Mouse (Mus musculus) CH12.LX (cell line): ENCODE data around the gene Bid. TPM values are rescaled to one million over a fixed set of nuclear protein-coding genes. Genes with fewer than 3 reads are reported as not detected.
A peak's percentile ranks its signal among the peaks of the same experiment; 100 is the strongest.

ENCODE experiments used
- DNase-seq: peaks from one replicate; pipeline ENCODE4 v3.0.0-alpha.2; 2013; ENCODE audit errors: extremely low read depth
- H3K27ac ChIP-seq: 2 replicates; pipeline ENCODE4 v1.5.1; 2012; ENCODE audit warnings: low read depth, mild to moderate bottlenecking, control low read depth, moderate library complexity; ENCODE audit not compliant: insufficient read depth
- H3K27me3 ChIP-seq: replicated peaks from 2 replicates; pipeline ENCODE3; 2012; ENCODE audit warnings: inconsistent platforms
- H3K36me3 ChIP-seq, 2 experiments: replicated peaks in 1 of 2; 2 replicates each; pipeline versions ENCODE3 to v1.6.1; 2012; ENCODE audit warnings: inconsistent platforms in 1 of 2, low read length in 1 of 2, mild to moderate bottlenecking in 1 of 2, mixed read lengths in 1 of 2, moderate library complexity in 1 of 2; ENCODE audit not compliant: control insufficient read depth in 1 of 2, insufficient read depth in 1 of 2
- H3K4me1 ChIP-seq, 2 experiments: 2 replicates each; pipeline ENCODE4 v1.6.1; 2012; ENCODE audit warnings: inconsistent platforms in 1 of 2, moderate library complexity in 1 of 2; ENCODE audit not compliant: insufficient read depth in 2 of 2, control insufficient read depth in 1 of 2
- H3K4me2 ChIP-seq: 2 replicates; pipeline ENCODE4 v1.6.1; 2012; ENCODE audit warnings: low read depth, mild to moderate bottlenecking, control low read depth; ENCODE audit not compliant: poor library complexity, insufficient read depth, severe bottlenecking
- H3K4me3 ChIP-seq, 3 experiments: fragments of 150-350 bp in 1 of 3; sonication (generic) in 1 of 3; replicated peaks in 1 of 3; 2 replicates each; pipeline versions ENCODE3 to v1.5.1; 2011 to 2012; ENCODE audit warnings: low read depth in 2 of 3, low read length in 2 of 3, mild to moderate bottlenecking in 2 of 3, moderate library complexity in 2 of 3, control low read depth in 1 of 3, improper control_type of control experiment in 1 of 3, inconsistent platforms in 1 of 3, mixed read lengths in 1 of 3; ENCODE audit not compliant: poor library complexity in 1 of 3
- H3K79me2 ChIP-seq: replicated peaks from 2 replicates; pipeline ENCODE4 v1.6.1; 2012; ENCODE audit warnings: mild to moderate bottlenecking, moderate library complexity; ENCODE audit not compliant: control insufficient read depth, poor library complexity, insufficient read depth, severe bottlenecking; ENCODE audit errors: extremely low read depth
- H3K9ac ChIP-seq: 2 replicates; pipeline ENCODE4 v1.6.1; 2012; ENCODE audit warnings: low read depth, mild to moderate bottlenecking, control low read depth, moderate library complexity; ENCODE audit not compliant: insufficient read depth
- H3K9me3 ChIP-seq: replicated peaks from 2 replicates; pipeline ENCODE3; 2012; ENCODE audit warnings: low read length, inconsistent platforms, mixed read lengths
- BHLHE40 ChIP-seq: IDR thresholded peaks from 2 replicates; pipeline ENCODE4 v1.6.1; 2011; ENCODE audit warnings: mild to moderate bottlenecking, low read depth, low read length, improper control_type of control experiment
- CHD2 ChIP-seq: IDR thresholded peaks from 2 replicates; pipeline ENCODE4 v1.6.1; 2011; ENCODE audit warnings: low read length, improper control_type of control experiment
- CTCF ChIP-seq, 2 experiments: IDR thresholded peaks in 1 of 2; conservative IDR thresholded peaks in 1 of 2; 2 replicates each; pipeline ENCODE4 v1.5.1; 2011 to 2012; ENCODE audit warnings: low read depth in 2 of 2, low read length in 2 of 2, improper control_type of control experiment in 1 of 2, inconsistent platforms in 1 of 2, mild to moderate bottlenecking in 1 of 2, moderate library complexity in 1 of 2
- E2F4 ChIP-seq: IDR thresholded peaks from 2 replicates; pipeline ENCODE4 v1.6.1; 2011; ENCODE audit warnings: low read depth, low read length, improper control_type of control experiment; ENCODE audit not compliant: insufficient replicate concordance
- ELF1 ChIP-seq: IDR thresholded peaks from 2 replicates; pipeline ENCODE4 v1.6.1; 2014; ENCODE audit warnings: low read depth, mild to moderate bottlenecking, inconsistent platforms, low read length, improper control_type of control experiment
- MAZ ChIP-seq: IDR thresholded peaks from 2 replicates; pipeline ENCODE4 v1.6.1; 2012; ENCODE audit warnings: low read depth, mild to moderate bottlenecking, inconsistent platforms, low read length, improper control_type of control experiment, moderate library complexity
- MEF2A ChIP-seq: IDR thresholded peaks from 2 replicates; pipeline ENCODE4 v1.6.1; 2014; ENCODE audit warnings: low read depth, mild to moderate bottlenecking, inconsistent platforms, low read length, improper control_type of control experiment, borderline replicate concordance
- MYC ChIP-seq: IDR thresholded peaks from 2 replicates; pipeline ENCODE4 v1.6.1; 2011; ENCODE audit warnings: low read depth, mild to moderate bottlenecking, improper control_type of control experiment, low read length
- NRF1 ChIP-seq: IDR thresholded peaks from 2 replicates; pipeline ENCODE4 v1.6.1; 2014; ENCODE audit warnings: low read depth, mild to moderate bottlenecking, inconsistent platforms, low read length, improper control_type of control experiment, moderate library complexity
- POLR2A ChIP-seq: IDR thresholded peaks from 2 replicates; pipeline ENCODE4 v1.6.1; 2011; ENCODE audit warnings: low read depth, mild to moderate bottlenecking, improper control_type of control experiment, low read length
- SMC3 ChIP-seq: IDR thresholded peaks from 2 replicates; pipeline ENCODE4 v1.6.1; 2011; ENCODE audit warnings: low read depth, low read length, improper control_type of control experiment
- ZC3H11A ChIP-seq: IDR thresholded peaks from 2 replicates; pipeline ENCODE4 v1.6.1; 2012; ENCODE audit warnings: low read depth, mild to moderate bottlenecking, inconsistent platforms, low read length, improper control_type of control experiment
- ZKSCAN1 ChIP-seq: IDR thresholded peaks from 2 replicates; pipeline ENCODE4 v1.6.1; 2012; ENCODE audit warnings: low read depth, inconsistent platforms, low read length, improper control_type of control experiment, borderline replicate concordance
- ZNF384 ChIP-seq: IDR thresholded peaks from 2 replicates; pipeline ENCODE4 v1.6.1; 2012; ENCODE audit warnings: low read depth, low read length, improper control_type of control experiment, inconsistent platforms
- dilution Hi-C: fragments of 300-500 bp; cut with MboI; formaldehyde crosslinking; loops from 2 replicates; pipeline ENCODE4 v1.14.3; 2020; ENCODE audit warnings: low sequenced_read_pairs; ENCODE audit not compliant: extremely low pct_unique_long_range_greater_than_20kb, extremely low pct_ligation_motif_present
- in situ Hi-C: fragments of 300-500 bp; cut with MboI; formaldehyde crosslinking; loops from 3 replicates; pipeline ENCODE4 v1.14.3; 2019; ENCODE audit warnings: low sequenced_read_pairs, low pct_ligation_motif_present, low pct_unique_long_range_greater_than_20kb, mixed read lengths
- polyA plus RNA-seq: library from polyadenylated mRNA; unstranded; fragments of >175 nt; gene quantifications from 2 replicates; pipeline ENCODE4 v1.2.1, GENCODE M21; 2012; ENCODE audit warnings: low read depth; ENCODE audit not compliant: insufficient read length
- total RNA-seq, 2 experiments: library from RNA; depleted of rRNA; stranded (reverse); fragments of 300-350 nt in 1 of 2; fragments of >200 nt in 1 of 2; gene quantifications; 2 replicates each; pipeline ENCODE4 v1.2.3; 2012 to 2014

The Bid gene
- total and polyA plus RNA-seq, 3 experiments: 102 to 148 (median 144) TPM

DNA sequence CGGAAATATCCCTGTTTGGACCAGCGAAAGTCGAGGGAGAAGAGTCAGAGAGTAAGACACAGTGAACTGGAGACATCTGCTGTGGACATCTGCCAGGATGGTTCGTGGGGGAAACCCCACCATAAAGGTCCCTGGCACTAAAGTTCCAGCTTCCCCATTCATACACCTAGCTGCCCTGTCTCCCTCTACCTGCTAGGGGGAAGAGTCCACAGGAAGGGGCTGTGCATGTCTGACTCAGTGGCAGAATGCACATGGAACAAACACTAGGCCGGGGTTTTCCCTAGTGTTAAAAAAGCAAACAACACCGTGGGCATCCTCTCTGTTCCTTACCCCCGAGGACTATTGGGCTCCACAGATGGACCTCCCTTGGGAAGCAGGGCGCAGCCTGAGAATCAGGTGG is 2.9 kb downstream of the Bid start (continued):
- TF ChIP-seq CHD2: peak; percentile 82
- TF ChIP-seq POLR2A: no peak
- TF ChIP-seq ZC3H11A: no peak
- TF ChIP-seq BHLHE40: peak; percentile 88
- 0 out of 2 replicates have a peak, but pooled peaks have one; percentile 24 for TF ChIP-seq ZKSCAN1
- TF ChIP-seq ELF1: peak; percentile 76
- TF ChIP-seq MYC: peak; percentile 98
- TF ChIP-seq E2F4: peak; percentile 66; the same call in 1 of the 2 replicates
- TF ChIP-seq NRF1: 0 out of 2 replicates have a peak, but pooled peaks have one; percentile 30
- TF ChIP-seq MAZ: peak; percentile 85
- peak; percentile 92; the same call in 1 of the 2 replicates for TF ChIP-seq MEF2A
- peak; percentile 75 for TF ChIP-seq ZNF384
- peak in 1 of 2 experiments; percentile 41; a peak in 2 of 4 replicates for TF ChIP-seq CTCF (conservative IDR thresholded peaks at IDR 0.05 in 1 of 2, IDR thresholded peaks at IDR 0.05 in 1 of 2; ENCODE audit: low read depth in 2 of 2, low read length in 2 of 2)

DNA sequence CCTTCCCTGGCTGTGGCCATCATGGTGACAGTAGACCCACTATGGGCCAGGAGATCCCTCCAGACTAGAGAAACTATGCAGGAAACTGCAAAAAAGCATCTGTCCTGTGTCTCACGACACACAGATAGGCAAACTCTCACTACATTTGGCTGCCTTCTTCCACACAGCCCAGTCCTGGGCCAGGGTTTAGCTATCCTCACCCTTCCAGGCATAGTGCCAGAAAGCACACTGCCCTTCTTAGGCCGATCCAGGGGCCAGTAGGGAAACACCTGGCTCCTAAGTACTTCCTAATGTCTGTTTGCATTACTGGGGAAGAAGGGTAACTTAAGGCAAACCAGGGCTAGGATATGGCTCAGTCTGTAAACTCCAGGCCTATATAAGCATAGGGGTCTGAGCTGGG is 3.7 kb downstream of the Bid start:
- peak; percentile 40; the same call in 1 of the 2 replicates for TF ChIP-seq ZKSCAN1
- TF ChIP-seq POLR2A: peak; percentile 14; the same call in 1 of the 2 replicates
- no peak for TF ChIP-seq SMC3
- Histone ChIP-seq H3K36me3 (peaks cover 17 to 36% of the 10 kb centered on the region in 2 experiments), H3K9ac (peak overlapping the region; percentile 73), H3K27ac (peak overlapping the region; percentile 100), H3K4me1 (peaks cover 23 to 45% of the 10 kb centered on the region in 2 experiments), H3K4me3 (peak overlapping the region in 2 of 3 experiments; percentile 21 to 43), H3K9me3 (no peaks in the 10 kb centered on the region), H3K27me3 (no peaks in the 10 kb centered on the region), H3K79me2 (peaks cover 55% of the 10 kb centered on the region), H3K4me2 (peak overlapping the region; percentile 99)
- DNase-seq: no peak
- in situ Hi-C loops (no loop called here), dilution Hi-C loops (no loop called here)

DNA sequence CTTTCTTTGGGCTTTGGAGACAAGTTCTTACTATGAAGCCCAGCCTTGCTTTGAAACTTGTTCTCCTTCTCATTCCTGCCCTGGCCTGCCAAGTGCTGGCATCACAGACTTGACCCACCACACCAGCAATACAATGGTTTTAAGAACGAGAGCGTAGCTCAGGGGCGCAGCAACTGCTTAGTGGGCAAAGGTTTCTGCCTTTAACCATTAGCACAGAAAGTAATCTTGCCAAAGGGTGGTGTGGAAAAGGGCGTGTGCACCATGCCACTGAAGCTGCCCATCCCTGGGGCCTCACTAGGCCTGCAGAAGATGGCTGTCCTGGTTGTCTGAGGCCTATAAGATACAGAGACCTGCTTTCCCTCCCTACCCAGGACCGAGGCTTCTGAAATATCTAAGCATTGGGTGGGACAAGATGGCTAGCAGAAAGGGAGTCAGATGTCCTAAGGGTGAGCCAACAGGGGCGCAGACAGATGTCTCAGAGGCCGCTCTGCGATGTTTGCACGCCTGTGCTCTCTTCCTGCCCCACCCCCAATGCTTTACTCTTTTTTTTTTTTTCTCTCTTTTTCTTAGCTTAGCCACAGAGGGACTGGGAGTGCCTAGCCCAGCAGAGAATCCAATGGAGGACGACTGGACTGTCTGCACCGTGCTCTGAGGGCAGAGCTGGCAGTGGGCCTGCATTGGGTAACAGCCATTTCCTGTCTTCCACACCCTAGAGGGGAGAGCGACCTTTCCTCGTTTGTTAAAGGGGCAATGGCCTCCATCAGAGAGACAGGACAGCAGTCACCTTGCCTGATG is 5.2 kb downstream of the Bid start:
- Histone ChIP-seq H3K4me1 (peaks cover 29 to 60% of the 10 kb centered on the region in 2 experiments), H3K9me3 (no peaks in the 10 kb centered on the region), H3K27ac (peak overlapping the region; percentile 100), H3K4me2 (0 out of 2 replicates have a peak overlapping the region, but pooled peaks have one; percentile 27), H3K4me3 (no peak overlapping the region), H3K36me3 (peaks cover 20 to 49% of the 10 kb centered on the region in 2 experiments), H3K27me3 (no peaks in the 10 kb centered on the region), H3K9ac (0 out of 2 replicates have a peak overlapping the region, but pooled peaks have one; percentile 3), H3K79me2 (peaks cover 69% of the 10 kb centered on the region)
- dilution Hi-C loops: no loop called here
- in situ Hi-C loops: no loop called here
- DNase-seq: no peak
- peak; percentile 87 for TF ChIP-seq ZNF384
- TF ChIP-seq MEF2A: no peak
